Mouse (Mus musculus) cerebellum, adult 8-10 months (tissue): ENCODE results near the gene Nhsl1.

Experiments used
- DNase-seq: peaks from one replicate; pipeline ENCODE4 v3.0.0; 2022

Gene Nhsl1

DNA sequence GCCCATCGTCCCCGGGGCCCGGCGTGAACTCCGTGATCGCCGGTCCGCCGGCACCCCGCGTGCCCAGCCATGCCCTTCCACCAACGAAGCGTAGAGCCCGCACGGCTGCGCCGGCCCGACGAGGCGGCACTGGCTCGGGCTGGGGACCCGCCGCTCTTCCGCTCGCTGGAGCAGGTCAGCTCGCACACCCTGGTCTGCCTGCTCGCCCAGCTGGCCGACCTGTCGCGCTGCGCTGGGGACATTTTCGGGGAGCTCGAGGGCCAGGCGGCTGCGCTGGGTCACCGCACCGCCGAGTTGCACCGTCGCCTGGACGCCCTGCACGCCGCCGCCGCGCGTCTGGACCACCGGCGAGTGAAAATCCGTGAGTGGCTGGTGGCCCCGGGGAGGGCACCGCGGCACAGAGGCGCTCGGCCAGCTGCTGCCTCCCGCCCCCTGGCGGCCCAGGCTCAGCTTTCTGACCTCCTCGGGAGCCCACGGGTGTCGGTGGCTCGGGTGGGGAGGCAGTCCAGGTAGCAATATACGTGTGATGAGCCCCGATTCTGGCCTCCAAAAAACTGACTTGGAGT lies at the start of gene Nhsl1:
Nhsl1 (plus strand) TSS at position 70 of the 566 bp plus-strand sequence.
- no peak for DNase-seq

DNA sequence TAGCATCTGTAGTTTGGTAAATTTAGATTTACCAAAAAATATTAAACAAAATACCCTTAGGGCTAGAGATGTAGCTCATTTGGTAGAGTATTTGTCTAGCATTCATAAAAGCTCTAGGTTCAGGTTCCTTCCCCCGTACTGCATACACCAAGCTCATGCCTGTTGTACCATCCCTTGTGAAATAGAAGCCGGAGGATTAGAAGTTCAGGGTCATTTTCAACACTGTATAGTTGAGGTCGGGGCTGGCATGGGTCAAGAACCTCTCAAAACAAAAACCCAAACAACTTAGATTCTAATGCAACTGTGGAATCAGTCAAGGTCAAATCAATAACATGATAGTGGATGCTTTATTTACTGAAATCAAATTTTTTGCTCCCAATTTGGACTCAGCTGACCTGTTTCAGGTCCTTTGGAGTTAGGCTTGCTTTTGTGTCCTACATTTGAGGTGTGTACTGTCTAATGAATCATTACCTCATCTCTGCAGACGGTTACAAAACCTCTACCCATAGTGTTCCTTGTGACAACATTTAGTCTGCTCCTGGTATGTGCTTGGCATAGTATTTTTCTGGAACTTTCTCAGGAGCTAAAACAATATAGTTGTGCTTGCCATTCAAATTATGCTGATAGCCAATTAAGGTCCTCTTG lies 42.6 kb upstream of the Nhsl1 start:
- DNase-seq, result no peak

DNA sequence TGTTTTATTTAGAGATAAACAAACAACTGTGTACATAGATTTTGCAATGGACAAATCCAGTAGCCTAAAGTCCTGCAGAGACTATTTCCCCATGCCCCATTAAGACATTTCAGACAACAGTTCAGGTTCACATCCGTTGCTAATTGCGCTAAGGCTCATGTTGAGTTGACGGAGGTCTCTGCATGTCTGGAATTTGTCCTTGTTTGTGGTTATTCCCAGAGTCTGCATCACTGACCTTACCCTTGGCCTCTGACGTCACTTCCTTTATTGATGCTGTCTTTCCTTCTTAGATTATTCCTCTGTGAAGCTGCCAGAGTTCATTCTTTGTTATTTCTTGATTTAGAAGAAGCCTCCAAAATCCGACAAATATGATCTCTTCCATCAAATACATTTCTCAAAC lies 34.8 kb upstream of the Nhsl1 start:
- no peak for DNase-seq

DNA sequence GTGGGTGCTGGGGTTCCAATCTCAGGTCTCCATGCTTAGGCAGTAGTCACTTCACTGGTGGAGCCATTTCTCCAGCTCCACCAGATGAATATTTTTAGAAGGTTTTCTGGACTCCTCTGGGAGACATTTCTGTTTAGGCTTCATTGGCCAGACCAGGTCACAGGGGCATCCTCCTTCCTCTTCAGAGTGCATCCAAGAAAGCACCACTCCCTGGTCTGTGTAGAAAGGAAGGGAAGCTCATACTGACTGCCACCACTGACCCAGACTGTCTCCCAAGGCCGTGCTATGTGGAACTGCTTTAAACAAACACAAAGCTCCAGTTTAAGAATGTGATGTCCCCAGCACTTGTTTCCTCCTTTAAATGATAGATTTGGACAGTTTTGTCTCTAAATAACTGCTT lies 29.3 kb upstream of the Nhsl1 start:
- DNase-seq, result no peak

DNA sequence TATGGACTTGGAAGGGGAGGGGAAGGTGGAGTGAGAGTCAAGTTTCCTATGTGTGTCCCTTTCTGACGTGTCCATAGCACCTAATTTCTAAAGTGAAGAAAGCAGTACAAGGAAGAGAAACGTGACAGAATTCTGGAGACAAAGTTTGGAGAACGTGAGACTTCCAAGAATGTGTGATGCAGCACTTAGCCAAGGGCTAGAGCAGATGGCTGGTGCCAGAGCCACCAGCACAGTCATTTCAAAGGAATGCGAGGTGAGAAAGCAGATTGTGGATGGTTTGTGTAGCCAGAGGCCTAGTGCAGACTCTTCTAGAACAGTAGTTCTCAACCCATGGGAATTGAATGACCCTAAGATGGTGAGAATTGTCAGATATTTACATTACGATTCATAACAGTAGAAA lies 13.7 kb upstream of the Nhsl1 start:
- DNase-seq, result no peak

DNA sequence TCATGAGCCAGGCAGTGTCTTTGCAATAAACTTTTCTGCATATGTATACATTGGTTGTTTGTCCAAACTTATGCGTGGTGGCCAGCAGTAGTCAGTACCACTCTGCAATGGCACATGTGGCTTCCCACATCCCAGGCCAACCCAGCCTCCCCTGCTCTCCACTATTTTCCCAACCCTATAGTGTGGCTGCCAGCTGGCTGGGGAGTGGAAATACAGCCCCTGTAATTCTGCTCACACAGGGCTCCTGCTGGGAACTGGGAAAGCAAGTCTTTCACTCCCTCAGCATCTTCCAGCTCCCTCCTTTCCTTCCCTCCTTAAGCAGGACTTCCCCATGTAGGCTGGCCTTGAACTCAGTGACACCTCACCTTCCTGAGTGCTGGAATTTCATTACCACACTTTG lies 3.7 kb upstream of the Nhsl1 start:
- DNase-seq, result no peak

DNA sequence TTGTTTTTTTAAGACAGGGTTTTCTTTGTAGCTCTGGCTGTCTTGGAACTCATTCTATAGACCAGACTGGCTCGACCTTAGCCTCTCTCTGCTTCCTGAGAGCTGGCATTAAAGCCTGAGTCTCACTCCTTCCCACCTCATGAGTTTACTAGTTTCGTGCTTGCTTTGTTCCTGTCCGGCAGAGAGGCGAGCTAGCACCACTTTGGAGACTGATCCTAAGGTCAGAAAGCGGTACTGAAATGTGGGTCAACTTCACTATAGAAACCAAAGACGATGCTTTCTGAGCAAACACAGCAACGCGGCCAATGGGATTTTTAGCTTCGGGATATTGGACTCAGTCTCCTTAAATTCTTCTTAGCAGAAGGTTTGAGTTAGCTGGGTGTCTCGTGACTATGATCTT lies 1.3 kb upstream of the Nhsl1 start:
- no peak for DNase-seq

DNA sequence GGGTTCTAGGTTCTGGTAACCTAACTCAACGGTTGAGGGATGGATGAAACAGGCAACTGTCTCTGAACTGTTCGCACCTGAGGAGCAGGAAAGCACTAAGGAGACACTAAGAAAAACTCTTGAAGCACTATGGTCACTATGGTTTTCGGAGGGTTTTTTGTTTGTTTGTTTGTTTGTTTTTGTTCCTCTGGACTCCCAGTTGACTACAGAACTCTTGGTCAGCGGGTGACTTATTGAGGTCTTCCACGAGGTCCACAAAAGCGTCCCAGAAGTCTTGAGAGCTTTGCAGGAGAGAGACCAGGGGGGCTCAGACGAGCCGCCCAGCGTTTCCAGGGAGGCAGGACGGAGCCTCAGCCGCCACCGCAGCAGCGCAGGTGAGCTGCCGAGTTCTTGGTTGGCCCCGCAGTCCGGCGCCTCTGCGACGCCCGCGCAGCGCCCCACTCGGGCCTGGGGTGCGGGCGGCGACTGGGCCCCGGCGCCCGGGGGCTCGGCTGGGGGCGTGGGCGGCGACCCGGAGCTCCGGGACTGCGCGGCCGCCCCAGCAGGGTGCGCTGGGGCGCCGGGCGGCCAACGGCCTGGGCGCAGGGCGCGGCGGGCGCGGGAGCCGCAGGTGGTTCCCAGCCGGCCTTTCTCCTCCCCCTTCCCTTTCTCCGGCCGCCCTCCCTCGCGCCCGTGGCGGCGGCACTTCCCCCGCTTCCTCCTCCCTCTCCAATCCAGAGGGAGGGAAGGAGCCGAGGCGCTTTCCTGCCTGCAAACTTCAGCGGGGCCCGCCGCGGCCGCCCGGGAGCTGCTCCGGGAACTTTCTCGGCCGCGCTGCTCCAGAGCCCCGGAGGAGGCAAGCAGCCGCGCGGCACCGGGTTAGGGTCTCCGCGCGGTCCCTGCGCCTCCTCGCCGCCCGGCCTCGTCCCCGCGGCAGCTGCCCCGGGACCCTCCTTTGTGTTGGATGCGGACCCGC lies 547 bp upstream of the Nhsl1 start:
- DNase-seq, result no peak

DNA sequence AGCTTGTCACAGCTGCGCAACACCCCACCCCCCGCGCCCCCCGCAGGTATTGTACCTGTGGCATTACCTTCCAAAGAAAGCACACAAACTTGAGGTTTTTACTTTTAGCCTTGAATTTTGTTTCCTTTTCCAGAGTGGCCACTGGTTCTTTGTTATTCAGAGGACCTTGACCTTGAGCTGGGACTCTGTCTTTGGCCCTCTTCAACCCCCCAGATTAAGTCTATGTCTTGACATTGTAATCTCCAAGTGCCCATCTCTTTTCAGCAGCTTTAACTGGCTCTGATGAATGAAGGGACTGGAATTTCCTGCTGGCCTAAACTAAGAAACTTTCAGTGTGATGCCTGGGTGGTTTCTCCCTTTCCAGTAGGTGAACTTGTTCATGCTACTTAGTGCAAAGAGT lies 906 bp downstream of the Nhsl1 start:
- DNase-seq, result no peak

DNA sequence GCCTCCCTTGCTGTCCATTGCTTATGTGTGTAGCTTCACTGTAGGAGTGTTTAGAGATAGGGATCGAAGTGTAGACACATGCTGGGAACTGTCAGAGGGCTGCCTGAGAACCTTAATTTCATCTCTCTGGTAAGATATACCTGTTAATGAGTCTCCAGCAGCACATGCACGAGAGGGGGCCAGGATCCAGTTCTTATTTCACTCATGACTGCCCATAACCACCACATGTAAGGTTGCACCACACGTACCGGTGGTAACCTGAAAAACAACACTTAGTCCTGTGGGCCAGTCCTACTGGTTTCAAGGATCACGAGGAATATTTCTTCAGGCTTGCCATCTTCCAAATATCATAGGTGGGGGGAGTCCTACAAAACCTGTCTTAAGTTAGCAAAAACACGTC lies 3.1 kb downstream of the Nhsl1 start:
- DNase-seq, result no peak

DNA sequence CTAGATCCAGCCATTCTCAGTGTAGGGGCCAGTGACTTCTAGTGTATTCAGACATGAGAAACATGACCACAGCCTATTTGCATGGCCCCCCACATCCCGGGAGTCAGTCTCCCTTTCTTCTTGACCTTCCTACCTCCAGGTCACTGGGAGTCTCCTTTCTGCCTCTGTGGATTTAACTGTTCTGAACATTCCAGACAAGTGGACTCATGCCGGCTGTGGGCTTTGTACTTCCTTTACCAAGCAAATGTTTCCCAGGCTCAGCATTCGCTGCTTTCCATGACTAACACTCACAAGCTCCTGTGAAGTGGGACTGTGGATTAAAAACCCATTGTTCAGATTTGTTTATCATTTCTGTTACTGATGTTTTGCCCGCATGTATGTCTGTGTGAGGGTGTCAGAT lies 4.9 kb downstream of the Nhsl1 start:
- DNase-seq, result no peak

DNA sequence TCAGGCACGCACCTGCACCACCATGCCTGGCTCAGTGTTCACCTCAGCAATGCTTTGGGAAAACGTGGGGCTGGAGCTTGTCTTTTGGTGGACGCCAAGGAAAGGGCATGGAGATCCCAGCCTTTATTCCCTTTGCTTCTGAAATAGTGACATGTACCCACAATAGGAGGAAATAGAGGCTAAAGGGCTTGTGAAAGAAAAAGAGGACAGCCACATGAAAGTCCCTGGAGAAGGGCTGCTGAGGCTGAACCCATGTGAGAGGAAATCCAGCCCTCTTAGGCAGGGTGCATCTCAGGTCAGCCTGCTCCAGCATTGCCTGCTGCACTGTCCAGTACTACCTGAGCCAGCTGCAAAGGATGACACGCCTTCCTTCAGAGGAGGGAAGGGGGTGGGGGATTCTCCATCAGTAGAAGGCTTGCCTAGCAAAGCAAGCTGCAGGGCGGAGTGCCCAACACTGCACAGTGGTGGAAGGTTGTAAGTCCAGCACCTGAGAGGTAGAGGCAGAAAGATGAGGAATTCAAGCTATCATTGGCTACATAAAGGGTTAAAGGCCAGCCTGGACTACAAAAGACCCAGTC lies 9.6 kb downstream of the Nhsl1 start:
- no peak for DNase-seq

DNA sequence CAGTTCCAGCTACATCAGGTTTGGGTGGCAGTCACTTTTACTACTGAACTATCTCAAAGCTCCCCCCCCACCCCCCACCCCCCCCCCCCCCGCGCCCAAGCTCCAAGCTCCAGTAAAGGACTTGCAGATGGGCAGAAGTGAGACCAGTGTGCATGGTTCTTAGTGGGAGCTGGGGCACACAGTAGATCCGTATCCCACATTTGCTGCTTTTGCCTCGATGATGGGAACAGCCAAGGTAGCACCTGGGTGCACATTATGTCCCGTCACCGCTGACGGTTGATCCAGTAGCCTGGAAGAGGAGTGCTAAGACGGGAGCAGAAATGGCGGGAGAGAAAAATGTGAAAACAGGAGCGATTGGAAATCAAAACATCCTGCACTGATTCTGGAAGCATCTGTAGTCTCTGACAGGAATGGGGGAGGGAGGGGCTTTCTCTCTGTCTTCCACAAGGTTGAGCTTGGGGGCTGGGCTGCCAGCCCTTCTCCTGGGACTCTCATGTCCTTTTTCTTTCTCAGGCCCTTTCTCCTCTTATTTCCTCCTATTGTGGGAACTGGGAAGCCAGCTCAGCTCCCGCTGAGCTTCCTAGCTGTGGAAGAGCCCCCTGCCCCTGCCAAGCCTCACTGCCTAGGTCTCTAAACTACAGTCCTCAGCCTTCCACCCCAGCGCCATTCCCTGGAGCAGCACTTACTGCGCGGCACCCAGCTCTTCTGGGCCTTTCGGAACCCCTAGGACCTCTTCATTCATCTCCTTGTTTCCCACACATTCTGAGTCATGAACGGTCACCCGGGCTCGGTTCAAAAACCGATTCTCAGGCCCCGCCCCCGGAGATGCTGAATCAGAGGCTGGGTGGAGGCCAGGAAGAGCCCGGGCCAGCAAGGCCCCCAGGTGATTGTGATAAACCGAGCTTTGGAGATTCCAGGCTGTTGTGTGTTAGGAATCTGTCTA lies 10.6 kb downstream of the Nhsl1 start:
- peak; percentile 21 for DNase-seq

DNA sequence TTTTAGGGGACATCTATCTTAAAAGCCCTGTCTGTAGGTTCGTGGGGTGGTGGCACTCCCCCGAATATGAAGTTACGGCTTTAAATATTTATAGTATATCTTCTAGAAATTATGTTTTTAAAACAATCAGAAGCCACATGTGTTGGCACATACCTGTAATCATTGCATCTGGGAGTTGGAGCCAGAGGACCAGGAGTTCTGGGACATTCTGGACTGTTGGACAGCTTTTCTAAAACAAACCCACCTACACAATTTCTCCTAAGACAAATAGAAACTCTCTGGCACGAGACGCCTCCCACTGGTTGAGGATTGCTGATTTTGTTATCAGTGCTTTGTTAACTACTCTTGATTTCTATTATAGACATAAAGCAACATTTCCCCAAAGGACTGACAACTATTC lies 11.7 kb downstream of the Nhsl1 start:
- DNase-seq, result no peak

DNA sequence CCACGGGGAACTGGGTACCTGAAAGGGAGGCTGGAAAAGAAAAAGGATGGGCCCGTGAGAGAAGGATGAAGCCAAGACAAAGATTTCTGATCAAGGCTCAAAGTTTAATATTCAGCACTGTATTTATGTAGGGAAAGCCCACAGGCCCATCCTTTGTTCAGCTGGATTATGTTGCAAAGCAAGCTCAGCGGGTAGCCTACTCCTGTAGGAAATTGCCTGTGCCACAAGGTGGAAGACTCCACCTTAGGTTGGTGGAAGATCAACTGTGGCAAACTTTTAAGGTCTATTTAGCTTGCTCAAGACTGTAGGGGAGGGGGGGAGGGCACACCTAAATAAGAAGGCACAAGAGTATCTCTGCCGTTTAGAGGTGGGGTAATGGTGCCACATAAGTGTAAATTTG lies 14.8 kb downstream of the Nhsl1 start:
- no peak for DNase-seq

DNA sequence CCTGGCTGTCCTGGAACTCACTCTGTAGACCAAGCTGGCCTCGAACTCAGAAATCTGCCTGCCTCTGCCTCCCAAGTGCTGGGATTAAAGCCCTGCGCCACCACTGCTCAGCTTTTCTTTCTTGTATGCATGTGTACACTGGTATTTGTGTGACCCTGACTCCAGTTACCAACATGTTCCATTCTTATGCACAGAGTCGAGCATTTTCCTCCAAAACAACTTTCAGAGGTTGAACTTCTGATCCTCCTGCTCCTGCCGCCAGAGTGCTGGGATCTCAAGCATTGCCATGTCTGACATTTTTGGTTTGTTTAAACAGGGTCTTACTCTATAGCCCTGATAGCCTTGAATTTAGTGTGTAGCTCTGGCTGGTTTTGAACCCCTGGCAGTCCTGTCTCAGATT lies 15.4 kb downstream of the Nhsl1 start:
- DNase-seq, result no peak

DNA sequence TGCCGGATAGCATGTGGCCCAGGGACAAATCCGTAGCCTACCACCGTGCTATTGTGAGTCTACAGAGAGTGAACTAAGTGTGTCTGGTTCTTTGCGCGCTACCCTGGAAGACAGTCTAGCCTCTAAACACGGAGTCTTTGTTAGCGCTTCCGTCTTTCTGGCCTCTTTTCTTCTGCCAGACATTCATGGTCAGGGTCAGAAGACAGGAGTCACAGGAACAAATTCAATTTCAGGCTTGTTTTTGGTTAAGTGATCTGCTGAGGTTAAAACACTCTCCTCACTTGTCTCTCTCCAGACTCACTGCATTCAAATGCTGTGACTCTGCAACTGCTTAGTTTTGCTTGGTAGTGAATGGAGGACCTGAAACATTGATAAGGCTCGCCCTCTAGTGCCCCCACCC lies 15.9 kb downstream of the Nhsl1 start:
- DNase-seq, result no peak

DNA sequence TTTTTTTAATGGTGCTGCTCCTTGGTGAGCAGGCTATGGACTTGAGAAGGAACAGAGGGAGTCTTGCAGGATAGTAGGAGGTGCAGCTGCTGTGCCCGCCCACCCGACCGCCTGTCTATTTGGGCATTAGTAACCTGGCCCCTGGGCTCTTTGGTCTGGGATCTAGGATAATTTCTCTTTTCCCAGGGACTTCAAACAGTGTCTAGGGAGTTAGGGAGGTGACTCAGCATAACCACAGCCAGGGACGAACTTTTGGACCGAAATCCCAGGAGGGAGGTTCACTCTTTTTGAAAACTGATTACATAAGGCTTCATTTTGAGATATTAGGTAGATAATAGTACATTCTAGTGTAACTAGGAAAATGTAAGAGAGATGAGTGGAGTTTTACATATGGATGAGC lies 18.9 kb downstream of the Nhsl1 start:
- no peak for DNase-seq

DNA sequence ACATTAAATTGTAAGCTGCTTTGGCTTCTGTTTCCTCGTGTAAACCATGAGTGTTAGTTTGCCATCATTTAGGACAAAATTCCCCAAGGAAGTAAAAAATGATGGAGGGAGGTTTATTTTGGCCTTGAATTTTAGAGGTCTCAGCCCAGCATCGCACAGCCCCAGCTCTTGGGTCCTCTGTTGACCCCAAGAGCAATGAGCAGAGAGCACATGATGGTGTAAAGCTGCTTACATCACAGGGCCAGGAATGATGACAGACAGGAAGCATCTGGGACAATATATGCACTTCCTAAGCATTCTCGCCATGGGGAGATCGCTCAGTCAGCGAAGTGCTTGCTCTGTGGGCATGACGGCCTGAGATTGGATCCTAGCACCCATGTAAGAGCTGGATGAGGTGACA lies 20.6 kb downstream of the Nhsl1 start:
- no peak for DNase-seq

DNA sequence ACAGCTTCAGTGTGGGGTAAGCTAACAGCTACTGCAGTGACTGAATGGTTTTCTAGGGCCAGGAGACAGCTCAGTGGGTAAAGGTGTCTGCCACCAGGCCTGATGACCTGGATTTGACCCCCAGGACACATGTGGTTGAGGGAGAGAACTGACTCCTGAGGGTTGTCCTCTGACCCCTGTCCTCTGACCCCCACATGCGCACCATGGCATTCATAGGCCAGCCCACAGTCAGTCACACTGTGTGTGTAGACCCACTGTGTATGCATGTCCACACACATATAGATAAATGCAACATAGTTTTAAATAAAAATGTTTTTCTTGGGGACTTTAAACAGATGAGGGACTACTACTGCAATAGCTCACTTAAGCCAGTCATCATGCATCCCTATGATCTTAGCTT lies 22.1 kb downstream of the Nhsl1 start:
- no peak for DNase-seq

DNA sequence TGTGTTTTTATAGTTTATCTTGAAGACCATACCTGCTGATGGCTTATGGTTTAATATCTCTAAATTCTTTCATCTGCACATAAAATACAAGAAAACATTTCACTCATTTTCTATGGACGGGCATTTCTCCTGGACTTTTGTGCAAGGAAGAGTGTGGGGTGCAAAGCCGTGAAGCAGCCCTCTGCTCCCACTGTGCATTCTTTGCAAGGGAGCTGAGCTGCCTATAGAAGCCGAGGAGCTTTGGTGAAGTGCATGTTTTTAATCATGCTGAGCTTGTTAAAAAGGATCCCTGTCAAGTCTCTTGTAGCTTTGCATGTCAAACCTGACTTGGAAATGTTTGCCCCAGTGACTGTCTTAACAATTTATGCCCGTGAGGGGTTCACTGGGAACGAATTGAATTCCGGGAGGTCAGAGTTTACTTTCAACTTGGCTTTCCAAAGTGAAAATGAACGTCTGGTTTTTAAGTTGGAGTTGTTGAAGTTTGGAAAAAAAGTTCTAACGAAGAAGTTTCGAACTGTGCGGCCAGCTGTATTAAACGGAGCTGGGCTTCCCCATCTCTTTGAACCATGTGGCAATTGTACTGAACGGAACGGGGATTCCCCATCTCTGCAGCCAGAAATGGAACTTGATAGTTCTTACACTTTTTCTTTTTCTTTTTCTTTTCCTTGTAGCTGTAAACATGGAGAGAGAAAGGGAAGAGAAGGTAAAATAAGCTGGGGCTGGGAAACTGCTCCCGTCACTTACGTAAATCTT lies 22.8 kb downstream of the Nhsl1 start:
- DNase-seq, result no peak

DNA sequence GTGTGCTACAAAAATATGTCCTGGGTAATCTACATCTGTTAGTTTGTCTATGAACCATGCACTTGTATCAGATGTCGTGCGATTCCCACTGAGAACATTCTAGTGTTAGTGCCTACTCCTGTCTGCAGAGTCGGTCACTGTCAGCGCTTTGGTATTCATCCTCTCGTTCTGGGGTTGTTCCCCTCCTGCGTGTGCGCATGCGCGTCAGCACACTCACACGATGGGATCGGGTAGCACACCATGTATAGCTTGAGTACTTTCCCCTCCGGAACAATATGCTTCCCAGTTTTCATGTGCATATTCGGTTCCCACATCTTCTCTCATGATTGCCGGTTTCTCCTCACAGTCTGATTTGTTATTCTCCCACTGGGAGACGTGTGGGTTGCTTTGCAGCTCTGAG lies 28.4 kb downstream of the Nhsl1 start:
- no peak for DNase-seq
